Mouse (Mus musculus) midbrain, postnatal 0 days (tissue): ENCODE results near the gene Cd274. TPM values are rescaled to one million over a fixed set of nuclear protein-coding genes. Genes with fewer than 3 reads are reported as not detected.

Source experiments
- ATAC-seq: fragments of 200-750 bp; cut with Nextera tagmentation; 2 replicates; pipeline ENCODE4 v1.8.0; 2017; ENCODE audit warnings: moderate number of reproducible peaks, mild to moderate bottlenecking, moderate TSS enrichment, moderate library complexity; ENCODE audit not compliant: low FRiP score
- DNase-seq: peaks from one replicate; pipeline ENCODE4 v3.0.0-alpha.2; 2015; ENCODE audit warnings: low spot score
- H3K27ac ChIP-seq: fragments of 300-500 bp; sonication (generic); 2 replicates; pipeline ENCODE4 v1.5.1; 2014; ENCODE audit warnings: low read depth, mild to moderate bottlenecking, low read length, mixed read lengths
- H3K27me3 ChIP-seq: fragments of 300-500 bp; sonication (generic); 2 replicates; pipeline ENCODE4 v1.6.1; 2014; ENCODE audit warnings: low read length, control low read depth, mixed read lengths; ENCODE audit not compliant: insufficient read depth
- H3K36me3 ChIP-seq: fragments of 300-500 bp; sonication (generic); 2 replicates; pipeline ENCODE4 v1.6.1; 2014; ENCODE audit warnings: low read length, control low read depth, mixed read lengths; ENCODE audit not compliant: insufficient read depth
- H3K4me1 ChIP-seq: fragments of 300-500 bp; sonication (generic); 2 replicates; pipeline ENCODE4 v1.6.1; 2014; ENCODE audit warnings: mild to moderate bottlenecking, control low read depth, antibody characterized with exemption, low read length, mixed read lengths; ENCODE audit not compliant: insufficient read depth
- H3K4me2 ChIP-seq: fragments of 300-500 bp; sonication (generic); 2 replicates; pipeline ENCODE4 v1.6.1; 2014; ENCODE audit warnings: low read depth, mild to moderate bottlenecking, low read length, mixed read lengths; ENCODE audit not compliant: poor library complexity, severe bottlenecking
- H3K4me3 ChIP-seq: fragments of 300-500 bp; sonication (generic); 2 replicates; pipeline ENCODE4 v1.5.1; 2014; ENCODE audit warnings: low read depth, mild to moderate bottlenecking, low read length, moderate library complexity
- H3K9ac ChIP-seq: fragments of 300-500 bp; sonication (generic); replicated peaks from 2 replicates; pipeline ENCODE4 v1.6.1; 2014; ENCODE audit warnings: mild to moderate bottlenecking, low read length, moderate library complexity, mixed read lengths; ENCODE audit not compliant: poor library complexity, severe bottlenecking
- H3K9me3 ChIP-seq: fragments of 300-500 bp; sonication (generic); 2 replicates; pipeline ENCODE4 v1.6.1; 2016; ENCODE audit warnings: low read length, control low read depth
- CTCF ChIP-seq: IDR thresholded peaks from 2 replicates; pipeline ENCODE4 v1.5.1; 2016; ENCODE audit warnings: antibody characterized with exemption, mild to moderate bottlenecking
- WGBS: fragments of 180-500 bp; shearing (Covaris S2); extraction: QIAGEN DNeasy Blood & Tissue Kit; methylation state at CpG from one replicate; pipeline ENCODE4 v1.1.7; 2014; 5-methylcytosine and 5-hydroxymethylcytosine counted together
- polyA plus RNA-seq: library from polyadenylated mRNA; unstranded; fragments of >200 nt; fragmentation: Nextera tagmentation; extraction: Ambion mirVana; gene quantifications from 2 replicates; pipeline ENCODE4 v1.2.1, GENCODE M21; 2015
- total RNA-seq: library from RNA; depleted of rRNA; stranded (reverse); fragments of >200 nt; gene quantifications from 2 replicates; pipeline ENCODE4 v1.2.3, GENCODE M21; 2014

The Cd274 gene
- total and polyA plus RNA-seq, 2 experiments from 2014 or later, result 0.22 to 0.38 TPM

DNA sequence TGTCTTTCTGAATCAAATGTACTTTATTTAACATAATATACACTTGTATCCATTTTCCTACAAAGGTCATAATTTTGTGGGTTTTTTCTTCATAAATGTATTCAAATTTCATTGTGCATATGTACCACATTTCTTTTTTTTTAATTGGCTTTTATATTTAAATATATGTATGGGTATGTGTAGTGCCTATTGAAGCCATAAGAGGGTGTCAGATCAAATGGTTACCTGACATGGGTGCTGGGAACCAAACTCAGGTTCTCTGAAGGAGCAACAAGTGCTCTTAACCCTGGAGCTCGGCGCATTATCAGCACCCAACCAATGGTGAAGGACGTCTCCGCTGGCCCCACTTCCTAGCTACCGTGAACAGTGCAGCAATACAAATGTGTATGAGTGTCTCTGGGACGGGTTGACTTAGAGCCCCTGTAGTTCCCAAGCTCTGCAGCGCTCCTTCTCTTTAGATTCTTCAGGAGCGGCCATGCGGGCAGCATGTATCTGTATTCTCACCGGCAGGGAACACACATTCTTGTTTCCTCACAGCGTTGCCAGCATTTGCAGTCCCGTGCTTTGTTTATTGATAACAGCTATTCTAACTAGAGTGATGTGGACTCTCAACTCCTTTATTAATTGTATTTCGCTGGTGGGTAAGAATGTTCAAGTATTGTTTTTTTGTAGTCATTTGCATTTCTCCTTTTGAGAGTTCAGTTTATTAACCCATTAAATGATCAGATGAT is 40.3 kb upstream of the Cd274 start:
- Histone ChIP-seq H3K36me3 (no peaks in the 10 kb centered on the region), H3K4me2 (no peak overlapping the region), H3K4me1 (no peaks in the 10 kb centered on the region), H3K27me3 (peaks cover 4% of the 10 kb centered on the region; the same call in 1 of the 2 replicates), H3K9ac (no peak overlapping the region), H3K27ac (no peak overlapping the region), H3K9me3 (no peaks in the 10 kb centered on the region), H3K4me3 (no peak overlapping the region)
- WGBS, result 75% methylated on average over 13 of the region's 13 CpGs
- DNase-seq (no peak), ATAC-seq (no peak)
- no peak for TF ChIP-seq CTCF

DNA sequence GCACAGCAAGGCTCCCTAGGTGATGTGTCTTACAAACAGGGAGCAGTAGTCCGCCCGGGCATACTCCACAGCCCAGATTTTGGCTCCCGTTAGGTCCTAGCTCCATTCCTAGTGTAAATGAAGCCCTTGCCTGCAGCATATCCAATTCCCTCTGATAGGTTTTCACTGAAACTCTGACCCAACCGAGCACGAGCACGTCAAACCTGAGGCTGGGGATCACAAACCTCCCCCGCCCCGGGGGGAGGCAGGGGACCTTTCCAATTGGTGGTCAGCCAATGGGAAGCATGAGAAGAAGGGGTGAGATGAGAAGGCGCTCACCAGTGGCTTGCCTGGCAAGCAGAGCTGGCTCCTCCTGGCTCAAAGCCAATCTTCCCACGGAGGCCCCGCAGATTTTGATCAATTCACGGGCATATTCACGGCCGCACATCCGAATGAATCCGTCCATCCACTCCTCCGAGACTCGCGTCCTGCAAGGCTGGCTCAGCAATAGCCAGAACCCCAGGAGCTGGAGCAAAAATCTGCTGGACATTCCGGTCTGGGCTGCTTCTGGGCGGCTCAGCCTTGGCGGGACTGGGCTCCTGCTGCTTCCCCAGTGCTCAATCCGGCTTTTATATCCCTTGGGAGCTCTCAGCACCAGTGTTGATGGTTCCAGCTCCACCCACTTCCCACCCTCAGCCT is 33.0 kb upstream of the Cd274 start, which contains the start of gene Rln1:
Gene Rln1, minus strand, starts transcription at position 603 of the 678 bp plus-strand sequence.
- Histone ChIP-seq H3K27me3 (no peaks in the 10 kb centered on the region), H3K36me3 (no peaks in the 10 kb centered on the region), H3K4me2 (peak within 1 kb of the TSS; percentile 75), H3K4me3 (peak within 1 kb of the TSS; percentile 42), H3K27ac (peak within 1 kb of the TSS; percentile 47), H3K4me1 (no peaks in the 10 kb centered on the region), H3K9ac (peak within 1 kb of the TSS; percentile 74), H3K9me3 (no peaks in the 10 kb centered on the region)
- ATAC-seq, result peak; percentile 91
- WGBS, result 1% methylated on average over 23 of the region's 23 CpGs
- DNase-seq, result peak; percentile 76
- TF ChIP-seq CTCF, result no peak

DNA sequence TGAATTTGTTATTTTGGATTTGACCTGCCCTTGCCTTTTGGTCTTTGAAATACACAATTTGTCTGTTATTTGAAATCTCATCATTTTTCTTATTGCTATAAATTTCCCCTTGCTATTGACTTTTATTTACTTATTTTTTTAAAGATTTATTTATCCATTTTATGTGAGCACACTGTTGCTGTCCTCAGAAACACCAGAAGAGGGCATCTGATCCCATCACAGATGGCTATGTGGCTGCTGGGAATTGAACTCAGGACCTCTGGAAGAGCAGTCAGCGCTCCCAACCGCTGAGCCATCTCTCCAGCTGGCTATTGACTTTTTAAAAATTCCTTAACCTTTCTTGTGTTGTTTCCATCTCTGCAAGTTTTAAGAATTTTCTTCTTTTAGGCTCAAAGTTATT is 30.6 kb upstream of the Cd274 start:
- no peak overlapping the region for H3K9ac ChIP-seq
- H3K36me3 ChIP-seq, result no peaks in the 10 kb centered on the region
- ATAC-seq, result no peak
- no peaks in the 10 kb centered on the region for H3K4me1 ChIP-seq
- TF ChIP-seq CTCF, result no peak
- no peaks in the 10 kb centered on the region for H3K27me3 ChIP-seq
- no peak overlapping the region for H3K4me3 ChIP-seq
- no peak for DNase-seq
- WGBS, result 91% methylated on average over 2 of the region's 2 CpGs
- no peak overlapping the region for H3K27ac ChIP-seq
- H3K4me2 ChIP-seq, result no peak overlapping the region
- H3K9me3 ChIP-seq, result no peaks in the 10 kb centered on the region

- no peak overlapping the region for H3K27ac ChIP-seq
- H3K4me3 ChIP-seq, result no peak overlapping the region
- no peaks in the 10 kb centered on the region for H3K27me3 ChIP-seq
- DNase-seq (no peak), ATAC-seq (no peak)
- no peaks in the 10 kb centered on the region for H3K9me3 ChIP-seq
- H3K4me2 ChIP-seq, result no peak overlapping the region
- 87% methylated on average over 4 of the region's 4 CpGs for WGBS
- no peaks in the 10 kb centered on the region for H3K4me1 ChIP-seq
- no peaks in the 10 kb centered on the region for H3K36me3 ChIP-seq
- no peak for TF ChIP-seq CTCF
- H3K9ac ChIP-seq, result no peak overlapping the region
Measured at GRCm38 (mm10) chr19:29341029-29341428, 26.2 kb upstream of the Cd274 start.

DNA sequence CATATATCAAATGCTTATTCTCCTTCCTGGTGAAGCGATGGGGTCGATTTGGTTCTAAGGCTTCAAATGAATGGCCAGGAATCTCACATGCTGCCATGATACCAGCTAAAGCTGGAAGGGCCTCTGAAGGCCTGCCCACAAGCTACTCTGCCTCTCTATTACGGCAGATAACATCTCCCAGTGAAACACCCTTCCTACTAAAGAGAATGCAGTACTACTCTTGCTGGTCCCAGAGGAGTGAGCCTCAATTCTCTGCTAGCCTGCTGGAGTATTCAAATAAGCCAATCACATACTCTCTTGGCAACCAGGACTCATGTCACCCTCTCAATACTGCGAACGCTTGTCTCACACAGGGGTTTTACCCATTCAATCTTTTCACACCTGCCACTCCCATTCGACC is 25.0 kb upstream of the Cd274 start:
- no peak for ATAC-seq
- Histone ChIP-seq H3K9ac (no peak overlapping the region), H3K27ac (no peak overlapping the region), H3K4me2 (no peak overlapping the region), H3K9me3 (no peaks in the 10 kb centered on the region), H3K4me3 (no peak overlapping the region), H3K36me3 (no peaks in the 10 kb centered on the region), H3K27me3 (no peaks in the 10 kb centered on the region), H3K4me1 (no peaks in the 10 kb centered on the region)
- no peak for TF ChIP-seq CTCF
- no peak for DNase-seq
- 90% methylated on average over 6 of the region's 6 CpGs for WGBS

GRCm38 (mm10) chr19:29344868-29345267 is 22.4 kb upstream of the Cd274 start:
- H3K36me3 ChIP-seq, result peaks cover 2% of the 10 kb centered on the region; the same call in 1 of the 2 replicates
- DNase-seq, result no peak
- TF ChIP-seq CTCF, result no peak
- H3K4me1 ChIP-seq, result no peaks in the 10 kb centered on the region
- no peak overlapping the region for H3K27ac ChIP-seq
- no peaks in the 10 kb centered on the region for H3K9me3 ChIP-seq
- no peak overlapping the region for H3K4me3 ChIP-seq
- ATAC-seq, result no peak
- no peaks in the 10 kb centered on the region for H3K27me3 ChIP-seq
- no peak overlapping the region for H3K9ac ChIP-seq
- H3K4me2 ChIP-seq, result no peak overlapping the region
